Mouse (Mus musculus) lung, postnatal 0 days (tissue): ENCODE measurements at regions not wholly inside any gene's neighbourhood (a gene's known extent, or its start where the extent isn't known, plus 50 kb on each side); places are given as distances from the start of the nearest gene placed in this dataset.

Experiments used
- CTCF ChIP-seq: IDR thresholded peaks from 2 replicates; pipeline ENCODE4 v1.5.1; 2016; ENCODE audit warnings: antibody characterized with exemption, mild to moderate bottlenecking
- EP300 ChIP-seq: IDR thresholded peaks from 2 replicates; pipeline ENCODE4 v1.6.1; 2016; ENCODE audit warnings: antibody characterized with exemption, mild to moderate bottlenecking, control low read depth

DNA sequence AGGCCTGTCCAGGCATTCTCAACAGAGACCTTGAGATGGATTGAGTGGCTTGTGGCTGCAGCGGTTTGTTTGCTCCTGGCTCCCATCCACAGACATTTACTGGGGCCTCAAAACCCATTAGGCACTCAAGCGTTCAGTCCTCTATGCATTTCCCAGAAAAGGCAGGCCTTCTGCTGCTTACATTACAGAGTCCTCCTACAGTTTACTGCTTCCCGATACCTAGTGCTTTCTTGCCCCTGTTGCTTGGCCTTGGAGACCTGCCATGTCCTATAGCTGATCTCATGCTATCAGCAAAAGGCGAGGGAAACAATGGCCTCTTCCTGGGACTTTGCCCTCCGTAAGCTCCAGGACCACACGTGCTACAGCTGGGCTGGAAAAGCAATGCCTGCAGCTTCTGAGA is 85.7 kb downstream of the Atp1a1 start:
- TF ChIP-seq CTCF (no peak), EP300 (no peak)
